Mouse (Mus musculus): ENCODE results near the gene Scaf1.

The Scaf1 gene

DNA sequence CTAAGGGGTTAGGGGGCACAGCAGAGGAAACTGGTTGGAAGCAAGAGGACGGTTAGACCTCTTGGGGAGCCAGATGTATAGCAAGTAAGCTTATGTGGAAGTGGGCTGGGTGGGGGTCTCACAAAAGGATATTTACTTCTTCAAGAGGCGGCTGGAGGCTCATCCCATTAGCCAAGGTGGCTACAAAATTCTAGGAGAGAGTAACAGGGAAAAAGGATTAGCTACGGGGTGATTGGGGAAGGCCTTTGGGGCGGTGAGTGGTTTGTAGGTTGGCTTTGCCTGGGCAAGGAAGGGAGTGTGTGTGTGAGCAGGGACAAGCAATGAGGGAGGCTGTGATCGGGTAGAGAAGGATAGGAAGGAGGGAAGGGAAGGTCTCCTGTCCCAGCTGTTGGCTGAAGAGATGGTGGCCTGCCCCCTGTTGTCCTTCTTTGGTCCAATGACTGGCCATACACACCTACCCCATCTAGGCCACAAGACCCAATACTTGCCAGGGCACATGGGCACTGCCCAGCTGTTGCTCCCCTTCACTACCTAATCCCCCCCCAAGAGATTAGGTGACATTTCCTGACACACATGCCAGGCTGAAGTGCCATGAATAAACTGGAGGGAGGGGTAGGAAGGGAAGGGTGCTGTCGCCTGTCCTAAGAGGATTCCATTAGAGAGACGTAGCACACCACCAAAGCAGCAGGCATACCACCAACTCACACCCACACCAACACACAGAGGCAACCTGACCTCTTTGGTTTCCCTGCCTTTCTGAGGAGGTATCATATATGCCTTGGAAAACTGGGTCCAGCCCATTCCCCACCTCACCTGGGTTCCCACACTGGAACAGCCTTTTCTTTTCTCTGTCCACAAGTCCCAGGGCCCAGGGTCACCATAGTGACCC is 32.0 kb downstream of the Scaf1 start:
- DNase-seq, result no peak

DNA sequence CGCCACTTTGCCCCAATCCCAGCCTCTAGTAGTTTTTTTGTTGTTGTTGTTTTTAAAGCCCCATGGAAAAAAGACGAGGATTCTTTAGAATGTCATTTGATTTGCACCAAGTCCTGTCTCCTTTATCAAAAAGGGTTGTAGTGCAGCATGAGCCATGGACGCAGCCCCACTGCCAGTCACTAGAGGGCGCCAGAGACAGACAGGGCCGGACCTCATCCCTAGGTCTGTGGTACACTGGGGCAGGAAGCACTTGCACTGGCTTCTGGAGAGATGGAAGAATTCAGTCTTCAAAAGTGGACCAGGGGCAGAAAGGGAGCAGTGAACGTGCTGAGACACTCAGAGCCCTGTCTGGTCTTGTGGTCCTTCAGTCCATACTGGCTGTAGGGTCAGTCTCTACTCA is 33.1 kb downstream of the Scaf1 start:
- peak; percentile 94 to 96 for DNase-seq

DNA sequence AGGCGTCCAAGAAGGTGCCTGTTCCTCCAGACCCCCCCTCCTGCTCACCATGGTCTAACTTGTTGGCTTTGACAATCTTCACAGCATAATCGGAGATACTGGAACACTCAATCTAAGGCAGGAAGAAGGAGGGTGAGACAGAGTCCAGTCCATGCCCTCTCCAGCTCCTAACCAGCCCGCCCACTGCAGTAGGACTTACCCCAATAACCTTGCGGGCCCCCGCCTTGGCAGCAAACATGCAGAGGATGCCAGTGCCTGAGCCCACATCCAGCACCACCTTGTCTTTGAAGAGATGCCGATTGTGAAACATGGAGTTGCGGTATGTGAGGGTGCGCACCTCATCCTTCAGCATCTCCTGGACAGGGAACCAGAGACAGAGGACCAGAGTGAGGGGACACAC is 34.6 kb downstream of the Scaf1 start:
- no peak for DNase-seq

DNA sequence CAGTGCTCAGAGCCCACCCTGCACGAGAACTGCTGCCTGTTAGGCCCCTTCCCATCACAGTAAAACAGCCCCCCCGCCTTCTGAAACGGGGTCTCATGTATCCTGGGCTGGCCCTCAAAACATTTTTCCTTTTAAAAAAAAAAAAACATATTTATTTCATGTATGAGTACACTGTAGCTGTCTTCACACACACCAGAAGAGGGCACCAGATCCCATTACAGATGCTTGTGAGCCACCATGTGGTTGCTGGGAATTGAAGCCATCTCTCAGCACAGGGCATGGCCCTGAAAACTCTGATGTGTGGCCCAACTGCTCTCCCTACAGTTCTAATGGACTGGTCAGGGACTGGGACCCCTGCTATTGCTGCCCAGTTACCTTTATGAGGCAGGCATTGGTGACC is 37.9 kb downstream of the Scaf1 start:
- DNase-seq, result no peak

DNA sequence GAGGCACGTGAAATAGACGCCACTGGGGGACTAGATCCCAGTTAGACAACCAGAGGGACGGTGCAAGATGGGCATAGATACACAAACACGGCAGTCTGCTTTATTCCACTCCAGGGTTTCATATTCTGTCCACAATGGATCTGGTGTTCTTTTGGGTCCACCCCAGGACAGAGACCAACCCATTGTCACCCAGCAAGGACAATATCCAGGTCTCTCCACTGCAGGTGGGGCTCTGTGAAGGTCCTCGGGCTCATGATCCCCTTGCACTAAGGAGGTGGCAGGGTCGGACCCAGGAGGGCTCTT is 41.1 kb downstream of the Scaf1 start:
- DNase-seq, result no peak

DNA sequence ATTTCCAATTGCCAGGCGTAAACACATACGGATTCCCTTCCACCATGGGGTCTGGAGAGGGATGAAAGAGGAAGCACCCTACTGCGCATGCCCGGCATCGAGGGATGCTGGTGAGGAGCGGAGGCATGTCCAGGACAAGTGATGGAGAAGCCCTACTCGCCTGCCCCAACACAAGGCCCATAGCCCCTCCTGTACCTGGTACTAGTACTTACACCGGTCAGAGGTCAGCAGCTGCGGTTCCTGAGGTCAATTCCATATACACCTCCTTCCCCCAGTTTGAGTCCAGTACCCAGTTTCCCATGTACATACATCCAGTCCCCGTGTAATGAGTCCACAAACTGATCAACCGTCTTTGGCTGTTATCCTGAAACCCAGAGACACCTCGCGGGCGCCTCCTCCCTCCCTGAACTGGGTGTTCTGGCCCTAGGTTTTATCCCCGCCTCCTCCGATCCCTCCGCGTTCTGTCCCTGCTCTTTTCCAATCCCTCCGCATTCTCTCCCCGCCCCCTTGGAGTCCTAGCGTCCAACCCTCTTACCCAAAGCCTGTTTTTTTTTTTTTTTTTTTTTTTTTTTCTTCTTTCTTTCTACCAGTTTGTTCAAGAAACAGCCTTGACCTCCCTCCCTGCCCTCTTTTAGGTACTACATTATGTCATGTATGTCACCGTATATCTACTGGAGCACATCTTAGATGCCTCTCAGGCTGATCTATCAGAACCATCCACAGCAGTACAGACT is 41.6 kb downstream of the Scaf1 start, which contains the start of gene Cpt1c:
TSS of gene Cpt1c (minus strand) at position 469 of the 734 bp plus-strand sequence.
- DNase-seq, result peak; percentile 94 to 95

DNA sequence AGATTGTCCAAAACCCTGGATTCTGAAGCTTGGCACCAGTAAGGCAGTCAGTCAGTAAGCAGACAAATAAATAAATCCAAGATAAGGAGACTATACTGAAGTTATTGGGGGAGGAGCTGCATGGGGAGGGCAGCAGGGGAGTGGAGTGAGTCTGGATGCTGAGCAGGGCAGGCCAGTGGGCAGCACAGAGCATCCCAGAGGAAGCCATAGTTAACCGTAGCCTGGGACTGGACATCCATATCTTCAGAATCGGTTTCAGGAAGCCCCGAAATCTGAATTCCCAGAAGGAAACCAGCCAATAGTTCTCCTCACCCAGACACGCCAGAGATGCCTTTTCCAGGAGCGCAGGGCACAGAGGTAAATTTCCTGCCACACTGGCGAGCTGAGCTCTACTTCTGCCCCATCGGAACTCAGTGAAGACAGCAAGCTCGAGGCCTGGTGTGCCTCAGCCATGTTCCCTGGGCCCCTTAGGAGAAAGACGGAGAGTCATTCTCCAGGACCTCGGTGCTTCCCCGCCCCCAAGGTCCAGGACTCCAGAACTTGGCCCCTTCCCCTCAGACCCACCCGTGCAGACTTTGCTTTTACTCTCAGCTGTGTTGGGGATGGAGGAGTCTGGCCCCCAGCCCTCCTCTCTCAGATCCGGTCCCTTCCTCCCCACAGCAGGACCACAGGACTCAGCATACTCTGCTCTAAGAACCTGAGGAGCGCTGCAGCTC is 42.6 kb downstream of the Scaf1 start:
- peak; percentile 49 to 60 for DNase-seq

DNA sequence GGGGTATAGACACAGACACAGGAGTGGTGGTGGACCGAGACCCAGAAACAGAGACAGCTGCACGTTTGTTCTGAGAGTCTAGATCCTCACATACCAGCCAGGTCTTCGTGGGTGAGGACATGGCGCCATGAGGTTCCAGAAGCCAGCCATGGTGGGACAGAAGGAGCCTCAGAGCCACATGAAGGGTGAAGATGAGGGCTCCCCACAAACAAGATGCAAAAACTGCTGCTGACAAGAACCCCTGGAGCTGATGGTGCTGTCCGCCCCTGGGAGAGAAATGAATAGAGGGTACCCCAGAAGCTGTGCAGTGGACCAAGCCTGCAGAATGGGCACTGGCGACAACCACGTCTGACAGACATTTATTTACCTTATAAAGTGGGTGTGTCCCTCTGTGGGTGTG is 45.0 kb downstream of the Scaf1 start:
- DNase-seq, result no peak

DNA sequence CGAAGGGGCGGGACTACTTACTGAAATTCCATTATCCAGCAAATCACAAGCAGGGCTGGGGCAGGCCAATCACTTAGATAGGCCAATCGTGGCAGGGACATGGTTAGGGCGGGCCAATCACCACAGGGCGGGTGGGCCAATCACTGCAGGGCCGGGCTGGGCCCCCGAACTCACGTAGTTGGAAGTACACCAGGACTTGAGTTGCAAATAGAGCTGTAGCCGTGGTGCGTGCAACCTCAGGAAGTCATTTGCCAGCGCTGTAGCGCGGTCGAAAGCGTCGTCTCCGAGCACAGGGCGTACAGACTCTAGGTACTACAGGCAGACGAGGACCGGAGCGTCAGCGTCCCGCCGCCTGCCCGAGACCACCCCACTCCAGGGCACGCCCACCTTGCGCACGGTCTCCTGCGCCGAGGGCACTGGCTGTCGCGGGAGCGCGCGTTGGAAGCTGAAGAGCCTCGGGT is 45.9 kb downstream of the Scaf1 start:
- peak; percentile 93 to 94 for DNase-seq

DNA sequence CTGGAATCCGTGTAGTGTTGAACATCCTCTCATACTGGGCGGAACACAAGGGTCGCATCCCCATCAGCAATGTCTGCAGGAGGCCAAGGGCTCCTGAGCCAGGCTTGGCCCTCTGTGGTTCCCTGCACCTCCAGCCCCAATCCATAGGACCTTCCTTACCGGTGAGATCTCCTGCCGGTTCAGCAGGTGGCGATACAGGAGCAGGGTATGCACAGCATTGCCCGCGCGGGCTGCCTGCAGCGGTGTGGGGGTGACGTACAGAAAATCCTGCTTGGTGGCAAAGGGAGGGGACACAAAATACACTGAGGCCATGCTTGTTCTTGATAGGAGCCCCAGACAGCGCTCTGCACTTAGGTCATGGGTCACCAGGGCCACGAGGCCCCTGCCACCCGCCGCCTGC is 49.5 kb downstream of the Scaf1 start:
- DNase-seq, result no peak

DNA sequence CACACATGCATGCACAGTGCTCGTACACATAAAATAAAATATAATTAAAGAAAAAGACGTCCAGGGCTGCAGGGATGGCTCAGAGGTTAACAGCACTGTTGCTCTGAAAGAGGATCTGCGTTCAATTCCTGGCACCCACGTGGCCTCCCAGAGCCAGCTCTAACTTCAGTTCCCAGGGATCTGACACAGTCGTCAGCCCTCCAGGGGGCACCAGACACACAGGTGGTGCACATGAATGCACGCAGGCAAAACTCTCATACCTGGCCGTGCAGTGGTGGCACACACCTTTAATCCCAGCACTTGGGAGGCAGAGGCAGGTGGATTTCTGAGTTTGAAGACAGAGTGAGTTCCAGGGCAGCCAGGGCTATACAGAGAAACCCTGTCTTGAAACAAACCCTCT is 50.2 kb downstream of the Scaf1 start:
- DNase-seq, result no peak

DNA sequence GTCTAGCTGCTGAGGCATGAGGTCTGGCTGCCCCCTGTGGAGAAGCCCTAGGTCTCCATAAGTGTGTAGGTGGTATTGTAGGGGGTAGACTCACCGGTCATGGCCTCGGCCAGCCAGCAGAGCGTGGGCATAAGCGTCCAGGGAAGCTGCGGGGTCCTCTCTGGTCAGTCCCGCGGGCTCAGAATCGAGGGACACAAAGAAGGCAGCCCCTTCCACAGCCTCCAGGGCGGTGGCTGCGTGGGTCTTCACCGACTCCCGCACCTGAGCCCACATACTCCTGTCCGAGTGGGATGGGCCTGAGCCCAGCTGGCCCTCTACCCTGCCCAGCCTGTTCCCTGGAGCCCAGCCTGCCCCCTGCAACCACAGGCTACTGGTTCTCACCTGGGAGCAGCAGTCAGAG is 51.2 kb downstream of the Scaf1 start:
- peak in 1 of 2 experiments; percentile 6 for DNase-seq

DNA sequence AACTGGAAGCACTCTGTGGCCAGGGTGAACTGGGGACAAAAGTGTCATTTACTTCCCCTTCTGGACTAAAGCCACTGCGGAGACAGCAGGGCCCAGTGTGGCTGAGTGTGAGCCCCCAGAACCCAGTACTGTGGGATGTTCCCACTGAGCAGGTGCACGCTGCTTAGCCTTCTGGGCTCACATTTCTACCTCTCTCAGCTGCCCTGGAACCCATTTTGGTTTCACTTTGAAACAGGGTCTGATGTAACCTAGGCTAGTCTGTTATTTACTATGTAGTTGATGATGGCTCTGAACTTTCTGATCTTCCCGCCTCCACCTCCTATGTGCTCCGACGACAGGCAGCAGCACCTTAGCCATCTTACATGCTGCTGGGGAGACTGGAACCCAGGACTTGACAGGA is 53.3 kb downstream of the Scaf1 start:
- peak in 1 of 2 experiments; percentile 3 for DNase-seq

DNA sequence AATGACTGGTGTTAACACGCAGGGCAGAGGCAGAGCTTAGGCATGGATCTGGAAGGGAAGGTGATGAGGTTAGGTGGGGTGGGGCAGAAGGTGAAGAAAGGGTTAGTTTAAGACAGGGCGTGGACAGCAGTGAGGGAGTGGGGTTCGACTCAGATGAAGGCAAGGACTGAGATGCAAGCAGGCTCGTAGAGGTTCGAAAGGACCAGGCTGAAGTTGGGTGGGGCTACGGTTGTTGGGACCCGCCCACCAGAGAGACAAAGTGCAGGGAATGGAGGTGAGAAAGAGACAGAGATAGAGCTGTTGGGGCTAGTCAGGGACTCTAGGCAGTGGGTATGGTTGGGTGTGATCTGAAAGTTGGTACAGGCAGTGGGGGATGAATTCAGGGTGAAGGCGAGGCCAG is 53.8 kb downstream of the Scaf1 start:
- no peak for DNase-seq

DNA sequence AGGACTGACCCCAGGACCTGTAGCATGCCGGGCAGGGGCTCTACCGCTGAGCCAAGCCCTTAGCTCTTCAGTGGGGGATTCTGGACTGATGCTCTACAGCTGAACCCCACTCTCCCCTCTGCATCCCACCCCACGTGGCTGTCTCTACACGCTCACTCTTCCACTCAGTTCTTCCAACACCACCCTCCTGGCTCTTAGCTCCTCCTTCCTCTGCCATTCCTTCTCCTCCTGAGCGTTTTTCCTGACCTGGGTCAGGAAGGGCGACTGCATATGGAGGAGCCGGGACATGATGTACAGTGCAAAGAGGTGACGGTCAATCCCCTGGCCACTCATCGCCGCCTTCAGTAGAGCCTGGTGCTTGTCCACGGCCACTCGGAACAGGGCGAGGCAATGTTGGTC is 55.7 kb downstream of the Scaf1 start:
- no peak for DNase-seq

DNA sequence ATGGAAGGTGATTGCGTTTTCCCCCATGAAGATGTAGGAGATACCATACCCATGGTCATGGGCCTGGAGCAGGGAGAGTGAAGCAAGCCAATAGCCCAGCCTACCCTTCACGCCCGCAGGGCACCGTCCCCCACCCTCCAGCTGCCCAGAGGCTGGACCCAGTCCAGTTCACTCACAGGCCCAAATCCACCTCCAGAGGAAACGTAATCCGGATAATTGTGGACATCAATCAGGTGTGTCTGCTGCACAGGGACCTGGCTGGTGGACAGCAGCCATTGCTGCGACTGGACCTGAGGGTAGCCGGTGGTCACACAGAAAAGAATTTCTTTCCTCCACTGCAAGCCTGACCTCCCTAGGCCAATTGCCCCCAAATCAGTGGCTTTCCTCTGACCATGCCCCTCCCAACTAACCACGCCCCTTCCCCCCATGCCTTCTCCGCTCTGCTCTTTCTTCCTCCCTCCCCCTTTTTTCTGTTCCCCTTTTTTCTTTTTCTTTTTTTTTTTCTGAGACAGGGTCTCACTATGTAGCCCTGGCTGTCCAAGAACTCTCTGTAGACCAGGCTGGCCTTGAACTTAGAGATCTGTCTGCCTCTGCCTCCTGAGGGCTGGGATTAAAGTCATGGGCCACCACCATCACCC is 56.2 kb downstream of the Scaf1 start:
- peak in 1 of 2 experiments; percentile 23 for DNase-seq

DNA sequence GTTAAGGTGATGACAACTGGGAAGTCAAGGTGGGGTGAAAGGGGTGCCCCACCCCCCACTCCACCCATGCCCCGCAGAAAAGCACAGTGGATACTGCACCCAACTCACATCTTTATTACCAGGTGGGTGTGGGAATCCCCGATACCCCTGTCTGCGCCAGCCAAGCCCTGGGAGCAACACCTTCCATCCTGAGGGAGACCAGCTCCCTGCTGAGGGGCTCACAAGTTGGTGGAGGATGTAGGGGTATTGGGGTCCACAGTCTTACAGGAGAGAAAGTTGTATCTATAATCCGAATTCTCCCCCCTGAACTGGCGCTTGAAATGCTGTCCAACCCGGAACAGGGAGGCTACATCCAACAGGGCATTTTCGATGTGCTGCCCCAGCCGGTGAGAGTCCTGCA is 56.9 kb downstream of the Scaf1 start:
- DNase-seq, result no peak

DNA sequence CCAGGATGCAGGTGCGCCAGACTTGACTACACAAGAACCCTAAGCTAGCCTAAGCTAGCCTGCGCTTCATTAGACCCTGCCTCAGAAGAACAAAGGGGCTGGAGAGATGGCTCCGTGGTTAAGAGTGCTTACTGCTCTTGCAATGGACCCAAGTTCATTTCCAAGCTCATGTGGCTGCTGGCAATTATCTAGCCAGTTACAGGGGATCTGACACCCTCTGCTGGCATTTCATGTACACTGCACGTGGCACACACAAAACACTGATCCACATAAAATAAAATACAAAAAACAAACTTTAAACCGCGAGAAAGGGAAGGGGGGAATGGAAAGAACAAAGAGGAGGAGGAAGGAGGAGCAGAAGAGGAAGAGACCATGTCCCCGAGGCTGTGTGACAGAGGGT is 58.0 kb downstream of the Scaf1 start:
- peak; percentile 71 to 78 for DNase-seq

DNA sequence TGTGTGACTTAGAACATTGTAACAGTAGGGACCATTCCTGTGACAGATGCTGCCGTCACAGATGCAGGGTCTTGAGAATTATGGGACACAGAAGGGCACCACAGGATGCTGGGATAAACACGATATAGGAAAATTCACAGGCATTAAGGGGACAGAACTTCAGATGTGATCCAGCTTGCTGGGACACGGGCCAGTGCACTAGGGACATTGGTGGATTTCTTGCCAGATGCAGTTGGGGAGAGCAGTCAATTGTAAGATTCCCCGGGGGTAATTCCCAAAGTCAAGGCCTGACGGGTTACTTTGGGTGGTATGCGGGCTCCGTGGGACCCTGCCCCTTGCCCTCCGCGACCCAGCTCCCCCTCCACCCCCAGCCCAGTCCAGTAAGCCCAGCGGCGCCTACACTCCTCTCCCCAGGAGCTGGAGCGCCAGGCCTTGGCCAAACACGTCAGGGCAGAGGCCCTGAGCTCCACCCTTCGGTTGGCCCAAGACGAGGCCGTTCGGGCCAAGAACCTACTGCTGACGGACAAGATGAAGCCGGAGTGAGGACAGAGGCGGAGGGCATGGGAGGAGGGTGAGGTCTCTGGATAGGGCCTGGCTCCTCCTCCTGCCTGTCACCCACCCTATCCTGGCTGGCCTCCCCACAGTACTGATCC is 58.9 kb downstream of the Scaf1 start:
- DNase-seq, result peak; percentile 50 to 58

DNA sequence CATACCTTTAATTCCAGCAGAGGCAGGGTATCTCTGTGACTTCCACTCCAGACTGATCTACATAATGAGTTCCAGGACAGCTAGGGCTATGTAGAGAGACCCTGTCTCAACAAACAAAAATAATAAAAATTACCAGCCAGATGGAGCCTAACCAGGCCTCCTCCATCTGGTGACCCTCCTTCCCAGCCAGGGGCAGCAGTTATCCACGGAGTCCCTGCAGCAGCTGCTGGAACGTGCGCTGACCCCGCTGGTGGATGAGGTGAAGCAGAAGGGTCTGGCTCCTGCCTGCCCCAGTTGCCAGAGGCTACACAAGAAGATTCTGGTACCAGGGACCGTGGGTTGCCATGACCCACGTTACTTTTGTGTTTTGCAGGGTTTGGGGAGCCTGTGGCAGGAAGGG is 59.9 kb downstream of the Scaf1 start:
- peak; percentile 59 to 68 for DNase-seq

DNA sequence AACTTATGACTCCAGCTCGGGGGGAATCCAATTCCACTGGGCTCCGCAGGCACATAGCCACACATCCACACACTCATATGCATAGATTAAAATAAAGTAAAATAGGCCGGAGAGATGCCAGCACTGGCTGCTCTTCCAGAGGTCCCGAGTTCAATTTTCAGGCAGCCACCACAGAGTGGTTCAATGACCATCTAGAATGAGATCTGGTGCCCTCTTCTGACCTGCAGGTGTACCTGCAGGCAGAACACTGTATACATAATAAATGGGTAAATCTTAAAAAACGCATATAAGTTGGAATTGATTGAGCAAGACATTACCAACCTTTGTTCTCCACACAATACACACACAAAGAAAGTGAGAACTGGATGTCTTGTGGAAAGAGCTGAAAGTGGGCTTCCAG is 60.5 kb downstream of the Scaf1 start:
- peak in 1 of 2 experiments; percentile 71 for DNase-seq
